Mouse (Mus musculus): ENCODE measurements around the gene Ercc2. TPM values are rescaled to one million over a fixed set of nuclear protein-coding genes. Genes with fewer than 3 reads are reported as not detected.

Gene Ercc2
- polyA plus RNA-seq, 1 experiment from 2014 or later: 12.4 TPM

DNA sequence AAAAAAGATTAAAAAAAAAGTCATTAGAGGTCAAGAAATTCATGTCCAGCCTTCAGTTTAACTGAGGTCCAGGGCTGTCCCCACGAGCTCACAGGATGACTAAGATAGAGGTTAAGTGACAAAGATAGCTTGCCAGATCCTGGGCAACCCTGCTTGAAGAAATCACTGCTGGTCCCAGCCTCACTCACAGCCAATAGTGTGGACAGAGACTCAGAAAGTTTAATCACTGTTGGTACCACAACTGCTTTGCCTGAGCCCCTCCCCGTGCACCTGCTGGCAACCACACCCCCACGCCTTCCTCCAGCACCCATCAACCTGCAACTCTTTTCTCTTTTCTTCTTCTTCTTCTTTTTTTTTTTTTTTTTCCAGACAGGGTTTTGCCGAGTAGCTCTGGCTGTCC, 42.2 kb downstream of the Ercc2 start:
- no peak overlapping the region for H3K27ac ChIP-seq (ENCODE audit: low read depth, low read length)
- H3K27me3 ChIP-seq (ENCODE audit: control insufficient read depth, insufficient read depth, low read length): peaks cover 20% of the 10 kb centered on the region
- no peak for ATAC-seq (ENCODE audit: insufficient read depth, low FRiP score, low TSS enrichment)
- H3K4me1 ChIP-seq (ENCODE audit: control insufficient read depth, insufficient read depth, low read length): no peaks in the 10 kb centered on the region
- 70% methylated on average over 4 of the region's 4 CpGs for WGBS
- H3K4me3 ChIP-seq (ENCODE audit: low read depth, low read length): no peak overlapping the region
- H3K9ac ChIP-seq (ENCODE audit: low read length): no peak overlapping the region
- no peak for DNase-seq (ENCODE audit: low spot score)
- peaks cover 17% of the 10 kb centered on the region for H3K36me3 ChIP-seq (ENCODE audit: control insufficient read depth, insufficient read depth, low read length)
- no peak overlapping the region for H3K4me2 ChIP-seq (ENCODE audit: low read depth)
- no peaks in the 10 kb centered on the region for H3K9me3 ChIP-seq (ENCODE audit: control insufficient read depth, low read length)

DNA sequence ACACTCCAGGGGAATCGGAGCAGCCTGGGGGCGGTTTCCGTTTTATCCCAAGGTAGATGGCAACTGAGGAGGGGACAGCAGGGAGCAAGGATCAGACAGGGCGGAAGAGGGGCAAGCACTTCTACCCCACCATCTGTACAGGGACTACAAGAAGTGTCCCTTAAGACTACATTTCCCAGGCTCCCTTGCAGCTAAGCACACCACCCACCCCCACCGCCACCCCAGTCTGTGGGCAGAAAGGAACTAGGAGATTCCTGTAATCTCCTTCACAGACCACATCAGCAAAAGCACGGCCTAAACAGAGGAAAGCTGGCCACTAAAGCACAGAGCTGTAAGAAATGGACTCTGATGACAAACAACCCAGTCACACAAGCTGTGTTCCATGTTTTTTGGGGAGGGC, 44.5 kb downstream of the Ercc2 start:
- Histone ChIP-seq H3K9ac (ENCODE audit: low read length) (no peak overlapping the region), H3K4me3 (ENCODE audit: low read depth, low read length) (no peak overlapping the region), H3K4me2 (ENCODE audit: low read depth) (no peak overlapping the region), H3K36me3 (ENCODE audit: control insufficient read depth, insufficient read depth, low read length) (peaks cover 27% of the 10 kb centered on the region), H3K9me3 (ENCODE audit: control insufficient read depth, low read length) (no peaks in the 10 kb centered on the region), H3K27ac (ENCODE audit: low read depth, low read length) (no peak overlapping the region), H3K27me3 (ENCODE audit: control insufficient read depth, insufficient read depth, low read length) (no peaks in the 10 kb centered on the region), H3K4me1 (ENCODE audit: control insufficient read depth, insufficient read depth, low read length) (no peaks in the 10 kb centered on the region)
- no peak for ATAC-seq (ENCODE audit: insufficient read depth, low FRiP score, low TSS enrichment)
- DNase-seq (ENCODE audit: low spot score): no peak
- WGBS: 82% methylated on average over 6 of the region's 6 CpGs

GRCm38 (mm10) chr7:19426888-19427287, 45.1 kb downstream of the Ercc2 start:
- Histone ChIP-seq H3K27ac (ENCODE audit: low read depth, low read length) (no peak overlapping the region), H3K4me2 (ENCODE audit: low read depth) (no peak overlapping the region), H3K27me3 (ENCODE audit: control insufficient read depth, insufficient read depth, low read length) (no peaks in the 10 kb centered on the region), H3K4me1 (ENCODE audit: control insufficient read depth, insufficient read depth, low read length) (no peaks in the 10 kb centered on the region), H3K36me3 (ENCODE audit: control insufficient read depth, insufficient read depth, low read length) (peaks cover 29% of the 10 kb centered on the region), H3K4me3 (ENCODE audit: low read depth, low read length) (no peak overlapping the region), H3K9me3 (ENCODE audit: control insufficient read depth, low read length) (no peaks in the 10 kb centered on the region), H3K9ac (ENCODE audit: low read length) (no peak overlapping the region)
- 89% methylated on average over 6 of the region's 6 CpGs for WGBS
- ATAC-seq (ENCODE audit: insufficient read depth, low FRiP score, low TSS enrichment): no peak
- DNase-seq (ENCODE audit: low spot score): no peak

DNA sequence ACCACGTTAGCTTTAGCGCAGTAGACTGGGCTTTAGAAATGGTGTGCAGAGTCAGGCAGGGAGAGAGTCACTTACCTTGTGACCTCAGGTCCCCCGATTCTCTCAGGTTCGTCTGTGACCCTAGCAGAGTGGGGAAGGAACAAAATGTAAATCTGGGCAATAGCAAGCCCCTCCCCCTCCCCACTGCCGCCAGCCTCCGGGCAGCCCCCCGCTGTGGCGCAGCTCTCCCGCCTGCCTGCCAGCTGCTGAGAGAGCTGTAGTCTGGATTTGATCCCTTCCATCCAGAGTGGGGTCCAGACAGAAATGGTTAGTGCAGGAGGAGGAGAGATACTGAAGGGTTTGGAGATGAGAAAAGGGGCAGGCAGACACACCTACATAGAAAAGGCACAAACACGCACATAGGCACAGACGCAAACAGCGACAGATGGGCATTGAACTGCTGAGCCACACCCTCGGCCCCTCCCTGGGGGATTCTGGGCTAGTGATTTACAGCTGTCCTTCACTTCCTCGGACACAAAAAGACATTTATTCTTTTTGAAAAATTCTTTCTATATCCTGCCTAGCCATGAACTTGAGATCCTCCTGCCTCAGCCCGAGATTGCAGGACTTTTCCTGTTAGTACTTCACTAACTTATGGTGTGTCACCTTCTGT, 46.3 kb downstream of the Ercc2 start:
- H3K9me3 ChIP-seq (ENCODE audit: control insufficient read depth, low read length): no peaks in the 10 kb centered on the region
- no peak overlapping the region for H3K27ac ChIP-seq (ENCODE audit: low read depth, low read length)
- ATAC-seq (ENCODE audit: insufficient read depth, low FRiP score, low TSS enrichment) (no peak), DNase-seq (ENCODE audit: low spot score) (no peak)
- H3K4me3 ChIP-seq (ENCODE audit: low read depth, low read length): no peak overlapping the region
- H3K9ac ChIP-seq (ENCODE audit: low read length): no peak overlapping the region
- no peak overlapping the region for H3K4me2 ChIP-seq (ENCODE audit: low read depth)
- H3K4me1 ChIP-seq (ENCODE audit: control insufficient read depth, insufficient read depth, low read length): no peaks in the 10 kb centered on the region
- no peaks in the 10 kb centered on the region for H3K27me3 ChIP-seq (ENCODE audit: control insufficient read depth, insufficient read depth, low read length)
- H3K36me3 ChIP-seq (ENCODE audit: control insufficient read depth, insufficient read depth, low read length): peaks cover 40% of the 10 kb centered on the region
- WGBS: 62% methylated on average over 15 of the region's 15 CpGs

DNA sequence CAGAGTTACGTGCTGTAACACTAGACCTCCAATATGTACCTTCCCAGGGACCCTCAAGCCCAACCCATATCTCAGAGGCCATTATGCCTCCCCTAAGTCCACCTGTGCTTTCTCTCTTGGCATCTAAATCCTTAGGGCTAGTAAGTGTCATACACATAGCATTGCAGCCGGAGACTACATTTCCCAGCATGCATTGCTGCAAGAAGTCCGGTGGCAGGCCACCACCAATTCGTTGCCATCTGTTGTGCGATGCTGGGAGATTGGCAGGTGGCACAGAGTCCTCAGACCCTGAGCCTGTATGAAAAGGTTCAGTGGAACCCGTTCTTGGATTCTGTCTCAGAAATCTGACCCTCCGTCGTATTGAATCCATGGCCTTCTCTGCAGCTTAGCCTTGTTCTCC, 47.9 kb downstream of the Ercc2 start:
- Histone ChIP-seq H3K4me3 (ENCODE audit: low read depth, low read length) (no peak overlapping the region), H3K27me3 (ENCODE audit: control insufficient read depth, insufficient read depth, low read length) (no peaks in the 10 kb centered on the region), H3K27ac (ENCODE audit: low read depth, low read length) (no peak overlapping the region), H3K4me2 (ENCODE audit: low read depth) (no peak overlapping the region), H3K9ac (ENCODE audit: low read length) (no peak overlapping the region), H3K36me3 (ENCODE audit: control insufficient read depth, insufficient read depth, low read length) (peaks cover 55% of the 10 kb centered on the region), H3K9me3 (ENCODE audit: control insufficient read depth, low read length) (no peaks in the 10 kb centered on the region), H3K4me1 (ENCODE audit: control insufficient read depth, insufficient read depth, low read length) (no peaks in the 10 kb centered on the region)
- DNase-seq (ENCODE audit: low spot score): no peak
- no peak for ATAC-seq (ENCODE audit: insufficient read depth, low FRiP score, low TSS enrichment)
- WGBS: 70% methylated on average over 8 of the region's 8 CpGs

- 90% methylated on average over 6 of the region's 6 CpGs for WGBS
- Histone ChIP-seq H3K9me3 (ENCODE audit: control insufficient read depth, low read length) (no peaks in the 10 kb centered on the region), H3K27me3 (ENCODE audit: control insufficient read depth, insufficient read depth, low read length) (no peaks in the 10 kb centered on the region), H3K27ac (ENCODE audit: low read depth, low read length) (no peak overlapping the region), H3K9ac (ENCODE audit: low read length) (no peak overlapping the region), H3K4me3 (ENCODE audit: low read depth, low read length) (no peak overlapping the region), H3K4me2 (ENCODE audit: low read depth) (no peak overlapping the region), H3K36me3 (ENCODE audit: control insufficient read depth, insufficient read depth, low read length) (peaks cover 58% of the 10 kb centered on the region), H3K4me1 (ENCODE audit: control insufficient read depth, insufficient read depth, low read length) (no peaks in the 10 kb centered on the region)
- ATAC-seq (ENCODE audit: insufficient read depth, low FRiP score, low TSS enrichment) (no peak), DNase-seq (ENCODE audit: low spot score) (no peak)
Observed at GRCm38 (mm10) chr7:19430402-19430801, 48.6 kb downstream of the Ercc2 start.

GRCm38 (mm10) chr7:19432475-19432874, 50.7 kb downstream of the Ercc2 start:
- H3K36me3 ChIP-seq (ENCODE audit: control insufficient read depth, insufficient read depth, low read length): peaks cover 66% of the 10 kb centered on the region
- H3K9ac ChIP-seq (ENCODE audit: low read length): no peak overlapping the region
- no peak overlapping the region for H3K4me3 ChIP-seq (ENCODE audit: low read depth, low read length)
- 100% methylated on average over 2 of the region's 2 CpGs for WGBS
- ATAC-seq (ENCODE audit: insufficient read depth, low FRiP score, low TSS enrichment) (no peak), DNase-seq (ENCODE audit: low spot score) (no peak)
- no peaks in the 10 kb centered on the region for H3K4me1 ChIP-seq (ENCODE audit: control insufficient read depth, insufficient read depth, low read length)
- H3K9me3 ChIP-seq (ENCODE audit: control insufficient read depth, low read length): no peaks in the 10 kb centered on the region
- H3K4me2 ChIP-seq (ENCODE audit: low read depth): no peak overlapping the region
- no peak overlapping the region for H3K27ac ChIP-seq (ENCODE audit: low read depth, low read length)
- no peaks in the 10 kb centered on the region for H3K27me3 ChIP-seq (ENCODE audit: control insufficient read depth, insufficient read depth, low read length)

- Histone ChIP-seq H3K36me3 (ENCODE audit: control insufficient read depth, insufficient read depth, low read length) (peaks cover 50% of the 10 kb centered on the region), H3K4me1 (ENCODE audit: control insufficient read depth, insufficient read depth, low read length) (no peaks in the 10 kb centered on the region), H3K4me3 (ENCODE audit: low read depth, low read length) (no peak overlapping the region), H3K9ac (ENCODE audit: low read length) (no peak overlapping the region), H3K9me3 (ENCODE audit: control insufficient read depth, low read length) (no peaks in the 10 kb centered on the region), H3K27ac (ENCODE audit: low read depth, low read length) (no peak overlapping the region), H3K4me2 (ENCODE audit: low read depth) (no peak overlapping the region), H3K27me3 (ENCODE audit: control insufficient read depth, insufficient read depth, low read length) (no peaks in the 10 kb centered on the region)
- DNase-seq (ENCODE audit: low spot score): no peak
- 95% methylated on average over 2 of the region's 2 CpGs for WGBS
- ATAC-seq (ENCODE audit: insufficient read depth, low FRiP score, low TSS enrichment): no peak
Observed at GRCm38 (mm10) chr7:19436276-19436675, 54.5 kb downstream of the Ercc2 start.

- H3K4me3 ChIP-seq (ENCODE audit: low read depth, low read length): no peak overlapping the region
- H3K27me3 ChIP-seq (ENCODE audit: control insufficient read depth, insufficient read depth, low read length): no peaks in the 10 kb centered on the region
- no peaks in the 10 kb centered on the region for H3K9me3 ChIP-seq (ENCODE audit: control insufficient read depth, low read length)
- no peak for ATAC-seq (ENCODE audit: insufficient read depth, low FRiP score, low TSS enrichment)
- 83% methylated on average over 9 of the region's 9 CpGs for WGBS
- peaks cover 47% of the 10 kb centered on the region for H3K36me3 ChIP-seq (ENCODE audit: control insufficient read depth, insufficient read depth, low read length)
- no peaks in the 10 kb centered on the region for H3K4me1 ChIP-seq (ENCODE audit: control insufficient read depth, insufficient read depth, low read length)
- DNase-seq (ENCODE audit: low spot score): no peak
- no peak overlapping the region for H3K27ac ChIP-seq (ENCODE audit: low read depth, low read length)
- H3K9ac ChIP-seq (ENCODE audit: low read length): no peak overlapping the region
- no peak overlapping the region for H3K4me2 ChIP-seq (ENCODE audit: low read depth)
Observed at GRCm38 (mm10) chr7:19437048-19437447, 55.2 kb downstream of the Ercc2 start.

Data from neural tube, embryonic 11.5 days (tissue).